In genomic region chr1:167588747-167589558, GRCm38 (mm10) we compare ENCODE assay signal across 22 mouse cellular contexts. TPM values are rescaled to one million over a fixed set of nuclear protein-coding genes. Genes with fewer than 3 reads are reported as not detected.
A peak's percentile ranks its signal among the peaks of the same experiment; 100 is the strongest.
DNase-seq lines count a peak whose midpoint lies in the region; ATAC-seq and TF ChIP-seq lines count a peak whose summit lies in the region.
"Had no signal": no experiment of that assay in that cellular context is flagged by ENCODE, and none has a peak within 500 bp of the region (broad histone marks: within the 10 kb centered on the region; RNA-seq: fewer than 3 reads in every experiment).

No protein-coding gene starts in this region.

- TF ChIP-seq POLR2A in limb, embryonic 14.5 days (IDR thresholded peaks at IDR 0.05; ENCODE audit: borderline replicate concordance, extremely low read depth, insufficient read depth, insufficient read length): no peak

- intact Hi-C loops in heart, postnatal 25 days (cut with DNase I): no loop called here

- H3K9me3 ChIP-seq in embryonic facial prominence, embryonic 14.5 days (ENCODE audit: control insufficient read depth, low read length): no peaks in the 10 kb centered on the region
- H3K9me3 ChIP-seq in embryonic facial prominence, embryonic 10.5 days: no peaks in the 10 kb centered on the region
- H3K9me3 ChIP-seq in limb, embryonic 14.5 days (ENCODE audit: control insufficient read depth, low read length): no peaks in the 10 kb centered on the region
- no peaks in the 10 kb centered on the region for H3K9me3 ChIP-seq in limb, embryonic 10.5 days (replicated peaks)
- H3K9me3 ChIP-seq in limb, embryonic 15.5 days: no peaks in the 10 kb centered on the region
- no peaks in the 10 kb centered on the region for H3K9me3 ChIP-seq in liver, embryonic 11.5 days (ENCODE audit: control insufficient read depth, low read length)
- H3K9me3 ChIP-seq: embryonic facial prominence, embryonic 13.5 days; forebrain, embryonic 12.5 days; limb, embryonic 12.5 days; liver, embryonic 15.5 days had no signal

- no peak overlapping the region for H3K4me3 ChIP-seq in embryonic facial prominence, embryonic 14.5 days (ENCODE audit: low read depth, low read length)
- no peak overlapping the region for H3K4me3 ChIP-seq in embryonic facial prominence, embryonic 10.5 days
- no peak overlapping the region for H3K4me3 ChIP-seq in limb, embryonic 14.5 days (replicated peaks; ENCODE audit: low read length)
- H3K4me3 ChIP-seq in limb, embryonic 10.5 days: no peak overlapping the region
- H3K4me3 ChIP-seq in limb, embryonic 15.5 days: no peak overlapping the region
- H3K4me3 ChIP-seq in liver, embryonic 11.5 days (ENCODE audit: low read depth, low read length): no peak overlapping the region
- H3K4me3 ChIP-seq: embryonic facial prominence, embryonic 13.5 days; forebrain, embryonic 12.5 days; limb, embryonic 12.5 days; liver, embryonic 15.5 days; megakaryocyte, embryonic 14.5 days had no signal

- ATAC-seq in embryonic facial prominence, embryonic 14.5 days (ENCODE audit: low read depth): peak; percentile 53
- ATAC-seq in limb, embryonic 14.5 days (ENCODE audit: low FRiP score, low read depth): 0 out of 2 replicates have a peak, but pooled peaks have one; percentile 23
- ATAC-seq in limb, embryonic 15.5 days (ENCODE audit: insufficient number of reproducible peaks, low FRiP score, low TSS enrichment, low read depth): 0 out of 2 replicates have a peak, but pooled peaks have one; percentile 27
- no peak for ATAC-seq in liver, embryonic 11.5 days (replicated peaks; ENCODE audit: low FRiP score)
- ATAC-seq: hindbrain, embryonic 16.5 days; Patski had no signal

- no peak overlapping the region for H3K4me2 ChIP-seq in embryonic facial prominence, embryonic 14.5 days (ENCODE audit: low read depth, low read length)
- H3K4me2 ChIP-seq in limb, embryonic 14.5 days (replicated peaks; ENCODE audit: low read depth, low read length, severe bottlenecking): no peak overlapping the region
- no peak overlapping the region for H3K4me2 ChIP-seq in limb, embryonic 15.5 days
- no peak overlapping the region for H3K4me2 ChIP-seq in liver, embryonic 11.5 days
- H3K4me2 ChIP-seq: embryonic facial prominence, embryonic 13.5 days; forebrain, embryonic 12.5 days; limb, embryonic 12.5 days; liver, embryonic 15.5 days had no signal

- H3K4me1 ChIP-seq in embryonic facial prominence, embryonic 14.5 days (ENCODE audit: control insufficient read depth, insufficient read depth, low read length): 0 out of 2 replicates have a peak, but pooled peaks cover 3% of the 10 kb centered on the region
- no peaks in the 10 kb centered on the region for H3K4me1 ChIP-seq in embryonic facial prominence, embryonic 10.5 days
- no peaks in the 10 kb centered on the region for H3K4me1 ChIP-seq in limb, embryonic 14.5 days (ENCODE audit: control insufficient read depth, insufficient read depth, low read length)
- H3K4me1 ChIP-seq in limb, embryonic 10.5 days: no peaks in the 10 kb centered on the region
- no peaks in the 10 kb centered on the region for H3K4me1 ChIP-seq in limb, embryonic 15.5 days
- no peaks in the 10 kb centered on the region for H3K4me1 ChIP-seq in liver, embryonic 11.5 days (replicated peaks; ENCODE audit: control insufficient read depth, insufficient read depth, low read length)
- H3K4me1 ChIP-seq: limb, embryonic 12.5 days; liver, embryonic 15.5 days; megakaryocyte, embryonic 14.5 days had no signal

- DNase-seq in embryonic facial prominence, embryonic 14.5 days (ENCODE audit: low spot score): peak; percentile 55
- DNase-seq in embryonic facial prominence, embryonic 10.5 days (ENCODE audit: low spot score): no peak
- DNase-seq in heart, adult 11 months: peak; percentile 93
- no peak for DNase-seq in heart, postnatal 25 days (ENCODE audit: low spot score)
- no peak for DNase-seq in limb, embryonic 14.5 days (ENCODE audit: low spot score)
- no peak for DNase-seq in limb, embryonic 10.5 days (ENCODE audit: low spot score)
- no peak for DNase-seq in liver, embryonic 11.5 days (ENCODE audit: low spot score)
- DNase-seq: adrenal gland, postnatal 10 days; cerebellum, adult 9-11 months; kidney, adult 11 months; lung, postnatal 10 days; midbrain, embryonic 14.5 days; thymus, postnatal 36 days had no signal

- H3K36me3 ChIP-seq in embryonic facial prominence, embryonic 14.5 days (ENCODE audit: control insufficient read depth, insufficient read depth, low read length): no peaks in the 10 kb centered on the region
- no peaks in the 10 kb centered on the region for H3K36me3 ChIP-seq in embryonic facial prominence, embryonic 10.5 days (replicated peaks)
- no peaks in the 10 kb centered on the region for H3K36me3 ChIP-seq in limb, embryonic 14.5 days (ENCODE audit: control insufficient read depth, insufficient read depth, low read length)
- H3K36me3 ChIP-seq in limb, embryonic 10.5 days: no peaks in the 10 kb centered on the region
- no peaks in the 10 kb centered on the region for H3K36me3 ChIP-seq in limb, embryonic 15.5 days
- no peaks in the 10 kb centered on the region for H3K36me3 ChIP-seq in liver, embryonic 11.5 days (ENCODE audit: control insufficient read depth, insufficient read depth, low read length)
- H3K36me3 ChIP-seq: embryonic facial prominence, embryonic 13.5 days; forebrain, embryonic 12.5 days; limb, embryonic 12.5 days; liver, embryonic 15.5 days had no signal

- no peak overlapping the region for H3K27ac ChIP-seq in embryonic facial prominence, embryonic 14.5 days (replicated peaks; ENCODE audit: low read depth, low read length)
- H3K27ac ChIP-seq in embryonic facial prominence, embryonic 10.5 days (replicated peaks): no peak overlapping the region
- no peak overlapping the region for H3K27ac ChIP-seq in limb, embryonic 14.5 days (replicated peaks; ENCODE audit: low read depth, low read length)
- H3K27ac ChIP-seq in limb, embryonic 10.5 days: no peak overlapping the region
- H3K27ac ChIP-seq in limb, embryonic 15.5 days: no peak overlapping the region; the same call in 1 of the 2 replicates
- H3K27ac ChIP-seq in liver, embryonic 11.5 days (ENCODE audit: low read depth, low read length): no peak overlapping the region
- H3K27ac ChIP-seq: embryonic facial prominence, embryonic 13.5 days; forebrain, embryonic 12.5 days; limb, embryonic 12.5 days; liver, embryonic 15.5 days had no signal

- no peak overlapping the region for H3K9ac ChIP-seq in embryonic facial prominence, embryonic 14.5 days (ENCODE audit: low read depth, low read length)
- H3K9ac ChIP-seq in limb, embryonic 14.5 days (ENCODE audit: low read depth, low read length, severe bottlenecking): no peak overlapping the region
- H3K9ac ChIP-seq in limb, embryonic 15.5 days: no peak overlapping the region
- no peak overlapping the region for H3K9ac ChIP-seq in liver, embryonic 11.5 days (ENCODE audit: low read depth, low read length)
- H3K9ac ChIP-seq: embryonic facial prominence, embryonic 13.5 days; forebrain, embryonic 12.5 days; limb, embryonic 12.5 days; liver, embryonic 15.5 days had no signal

- no peaks in the 10 kb centered on the region for H3K27me3 ChIP-seq in embryonic facial prominence, embryonic 14.5 days (replicated peaks; ENCODE audit: control insufficient read depth, insufficient read depth, low read length)
- H3K27me3 ChIP-seq in embryonic facial prominence, embryonic 10.5 days (replicated peaks; ENCODE audit: low read depth, poor library complexity, severe bottlenecking): peaks cover 9% of the 10 kb centered on the region; the same call in 1 of the 2 replicates
- no peaks in the 10 kb centered on the region for H3K27me3 ChIP-seq in limb, embryonic 14.5 days (ENCODE audit: control insufficient read depth, insufficient read depth, low read length)
- peaks cover 11% of the 10 kb centered on the region; the same call in 1 of the 2 replicates for H3K27me3 ChIP-seq in limb, embryonic 10.5 days (ENCODE audit: low read depth, poor library complexity, severe bottlenecking)
- H3K27me3 ChIP-seq in limb, embryonic 15.5 days: no peaks in the 10 kb centered on the region
- H3K27me3 ChIP-seq in liver, embryonic 11.5 days (replicated peaks; ENCODE audit: control insufficient read depth, insufficient read depth, low read length): no peaks in the 10 kb centered on the region; the same call in 1 of the 2 replicates
- H3K27me3 ChIP-seq: embryonic facial prominence, embryonic 13.5 days; limb, embryonic 12.5 days had no signal

- WGBS in embryonic facial prominence, embryonic 14.5 days: 74% methylated on average over 15 of the region's 16 CpGs
- WGBS in embryonic facial prominence, embryonic 10.5 days: 88% methylated on average over 16 of the region's 16 CpGs
- WGBS in limb, embryonic 14.5 days: 75% methylated on average over 16 of the region's 16 CpGs
- 87% methylated on average over 16 of the region's 16 CpGs for WGBS in limb, embryonic 10.5 days
- WGBS in limb, embryonic 15.5 days: 67% methylated on average over 16 of the region's 16 CpGs
- WGBS in liver, embryonic 11.5 days: 82% methylated on average over 16 of the region's 16 CpGs

RNA-seq across cellular contexts. Expression of gene Rxrg, which starts 9.2 kb away (rescaled TPM):
- polyA plus RNA-seq in embryonic facial prominence, embryonic 14.5 days (2014; fragmentation: Nextera tagmentation; extraction: Ambion mirVana): 20.9 and 25.2 TPM in 2 replicates
- 3.6 and 4.0 TPM in 2 replicates for polyA plus RNA-seq in embryonic facial prominence, embryonic 10.5 days (2016; fragmentation: Nextera tagmentation; extraction: Ambion mirVana)
- 10 to 100 TPM; 63.8 to 66.6 TPM for total RNA-seq in heart, postnatal 25 days (2021)
- polyA plus RNA-seq in limb, embryonic 14.5 days (2012; rRNA removed): 16.9 and 17.9 TPM in 2 replicates
- 21.1 and 24.4 TPM in 2 replicates for polyA plus RNA-seq in limb, embryonic 14.5 days (2014; fragmentation: Nextera tagmentation; extraction: Ambion mirVana)
- 1.7 and 2.6 TPM in 2 replicates for polyA plus RNA-seq in limb, embryonic 10.5 days (2016; fragmentation: Nextera tagmentation; extraction: Ambion mirVana)
- polyA plus RNA-seq in limb, embryonic 15.5 days (2015; fragmentation: Nextera tagmentation; extraction: Ambion mirVana): 18.5 and 24.2 TPM in 2 replicates
- 2.8 and 3.0 TPM in 2 replicates for polyA plus RNA-seq in liver, embryonic 11.5 days (2014; fragmentation: Nextera tagmentation; extraction: Ambion mirVana)
- total RNA-seq: hematopoietic stem cell, adult 5-6 weeks had no signal
- polyA plus RNA-seq: Patski had no signal

Comparison
In these comparisons a context has a peak if more than half of its experiments do, and no peak if none do; other contexts are left out.
1. DNase-seq: peak in embryonic facial prominence, embryonic 14.5 days (single experiment) and heart, adult 11 months (single experiment); none in embryonic facial prominence, embryonic 10.5 days (single experiment), heart, postnatal 25 days (single experiment), limb, embryonic 14.5 days (single experiment), limb, embryonic 10.5 days (single experiment) and liver, embryonic 11.5 days (single experiment).